Mouse (Mus musculus): Measurements from ENCODE around the gene Efhb. TPM values are rescaled to one million over a fixed set of nuclear protein-coding genes. Genes with fewer than 3 reads are reported as not detected.
A peak's percentile ranks its signal among the peaks of the same experiment; 100 is the strongest.

The Efhb gene
- polyA plus RNA-seq (2015; fragmentation: Nextera tagmentation; extraction: Ambion mirVana): 0.33 and 0.38 TPM in 2 replicates

GRCm38 (mm10) chr17:53462603-53463495 is at the start of gene Efhb:
Efhb (minus strand) TSS chr17:53463321.
- peaks cover 2% of the 10 kb centered on the region; the same call in 1 of the 2 replicates for H3K4me1 ChIP-seq (ENCODE audit: control insufficient read depth, insufficient read depth, low read length)
- WGBS: 22% methylated on average over 26 of the region's 26 CpGs
- H3K4me2 ChIP-seq (ENCODE audit: low read depth, low read length): peak within 1 kb of the TSS; percentile 68
- H3K27ac ChIP-seq (ENCODE audit: low read length): peak within 1 kb of the TSS; percentile 23; the same call in 1 of the 2 replicates
- peak within 1 kb of the TSS; percentile 53 for H3K4me3 ChIP-seq (ENCODE audit: low read length)
- no peaks in the 10 kb centered on the region for H3K9me3 ChIP-seq (ENCODE audit: control insufficient read depth, low read length)
- ATAC-seq: peak; percentile 98
- H3K36me3 ChIP-seq (ENCODE audit: control insufficient read depth, insufficient read depth, low read length): no peaks in the 10 kb centered on the region
- H3K27me3 ChIP-seq (replicated peaks; ENCODE audit: control insufficient read depth, insufficient read depth, low read length): no peaks in the 10 kb centered on the region
- H3K9ac ChIP-seq (ENCODE audit: low read depth, low read length): peak within 1 kb of the TSS; percentile 59; the same call in 1 of the 2 replicates

GRCm38 (mm10) chr17:53512311-53512951 is 49.3 kb upstream of the Efhb start:
- Histone ChIP-seq H3K36me3 (ENCODE audit: control insufficient read depth, insufficient read depth, low read length) (peaks cover 8% of the 10 kb centered on the region; the same call in 1 of the 2 replicates), H3K4me3 (ENCODE audit: low read length) (no peak overlapping the region), H3K9ac (ENCODE audit: low read depth, low read length) (no peak overlapping the region), H3K4me1 (ENCODE audit: control insufficient read depth, insufficient read depth, low read length) (no peaks in the 10 kb centered on the region), H3K27ac (ENCODE audit: low read length) (no peak overlapping the region), H3K9me3 (ENCODE audit: control insufficient read depth, low read length) (no peaks in the 10 kb centered on the region), H3K27me3 (replicated peaks; ENCODE audit: control insufficient read depth, insufficient read depth, low read length) (no peaks in the 10 kb centered on the region), H3K4me2 (ENCODE audit: low read depth, low read length) (no peak overlapping the region)
- WGBS: 86% methylated on average over 2 of the region's 2 CpGs
- ATAC-seq: no peak

DNA sequence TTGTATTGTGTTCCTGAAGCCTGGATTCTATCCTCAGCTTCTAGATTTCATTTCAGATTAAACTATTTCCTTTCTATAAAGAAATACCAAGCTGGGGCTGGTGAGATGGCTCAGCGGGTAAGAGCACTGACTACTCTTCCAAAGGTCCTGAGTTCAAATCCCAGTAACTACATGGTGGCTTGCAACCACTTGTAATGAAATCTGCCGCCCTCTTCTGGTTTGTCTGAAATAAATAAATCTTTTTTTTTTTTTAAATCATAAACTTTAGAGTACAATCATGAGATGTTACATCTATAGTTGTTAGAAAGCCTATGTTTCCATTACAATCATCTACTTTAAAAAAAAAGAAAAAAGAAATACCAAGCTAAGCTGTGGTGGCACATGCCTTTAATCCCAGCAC is 39.8 kb upstream of the Efhb start:
- H3K4me1 ChIP-seq (ENCODE audit: control insufficient read depth, insufficient read depth, low read length): no peaks in the 10 kb centered on the region
- H3K27ac ChIP-seq (ENCODE audit: low read length): no peak overlapping the region
- no peak overlapping the region for H3K4me2 ChIP-seq (ENCODE audit: low read depth, low read length)
- no peak overlapping the region for H3K9ac ChIP-seq (ENCODE audit: low read depth, low read length)
- H3K36me3 ChIP-seq (ENCODE audit: control insufficient read depth, insufficient read depth, low read length): peaks cover 11% of the 10 kb centered on the region; the same call in 1 of the 2 replicates
- H3K27me3 ChIP-seq (replicated peaks; ENCODE audit: control insufficient read depth, insufficient read depth, low read length): no peaks in the 10 kb centered on the region
- no peak overlapping the region for H3K4me3 ChIP-seq (ENCODE audit: low read length)
- 97% methylated on average over 2 of the region's 2 CpGs for WGBS
- H3K9me3 ChIP-seq (ENCODE audit: control insufficient read depth, low read length): no peaks in the 10 kb centered on the region
- no peak for ATAC-seq

DNA sequence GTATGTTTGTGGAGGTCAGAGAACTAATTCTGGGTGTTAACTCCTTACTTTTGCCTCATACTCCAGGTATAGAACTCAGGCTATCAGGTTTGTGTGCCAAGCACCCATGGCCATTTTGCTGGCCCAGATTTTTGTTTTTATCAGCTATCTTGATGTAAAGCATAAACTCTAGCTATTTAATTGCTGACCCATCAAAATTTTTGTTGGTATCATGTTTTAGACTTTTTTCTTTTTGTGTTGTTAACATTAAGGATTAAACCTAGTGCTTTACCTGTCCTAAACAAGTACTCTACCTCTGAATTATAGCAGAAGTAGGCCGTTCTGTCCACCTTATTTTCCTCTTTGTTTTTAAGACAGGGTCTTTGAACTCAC is 25.9 kb upstream of the Efhb start:
- no peak overlapping the region for H3K4me2 ChIP-seq (ENCODE audit: low read depth, low read length)
- no peaks in the 10 kb centered on the region for H3K9me3 ChIP-seq (ENCODE audit: control insufficient read depth, low read length)
- H3K27me3 ChIP-seq (replicated peaks; ENCODE audit: control insufficient read depth, insufficient read depth, low read length): no peaks in the 10 kb centered on the region
- no peak overlapping the region for H3K27ac ChIP-seq (ENCODE audit: low read length)
- 98% methylated on average over 1 of the region's 1 CpGs for WGBS
- no peak overlapping the region for H3K9ac ChIP-seq (ENCODE audit: low read depth, low read length)
- no peak overlapping the region for H3K4me3 ChIP-seq (ENCODE audit: low read length)
- no peaks in the 10 kb centered on the region for H3K4me1 ChIP-seq (ENCODE audit: control insufficient read depth, insufficient read depth, low read length)
- peaks cover 3% of the 10 kb centered on the region; the same call in 1 of the 2 replicates for H3K36me3 ChIP-seq (ENCODE audit: control insufficient read depth, insufficient read depth, low read length)
- no peak for ATAC-seq

DNA sequence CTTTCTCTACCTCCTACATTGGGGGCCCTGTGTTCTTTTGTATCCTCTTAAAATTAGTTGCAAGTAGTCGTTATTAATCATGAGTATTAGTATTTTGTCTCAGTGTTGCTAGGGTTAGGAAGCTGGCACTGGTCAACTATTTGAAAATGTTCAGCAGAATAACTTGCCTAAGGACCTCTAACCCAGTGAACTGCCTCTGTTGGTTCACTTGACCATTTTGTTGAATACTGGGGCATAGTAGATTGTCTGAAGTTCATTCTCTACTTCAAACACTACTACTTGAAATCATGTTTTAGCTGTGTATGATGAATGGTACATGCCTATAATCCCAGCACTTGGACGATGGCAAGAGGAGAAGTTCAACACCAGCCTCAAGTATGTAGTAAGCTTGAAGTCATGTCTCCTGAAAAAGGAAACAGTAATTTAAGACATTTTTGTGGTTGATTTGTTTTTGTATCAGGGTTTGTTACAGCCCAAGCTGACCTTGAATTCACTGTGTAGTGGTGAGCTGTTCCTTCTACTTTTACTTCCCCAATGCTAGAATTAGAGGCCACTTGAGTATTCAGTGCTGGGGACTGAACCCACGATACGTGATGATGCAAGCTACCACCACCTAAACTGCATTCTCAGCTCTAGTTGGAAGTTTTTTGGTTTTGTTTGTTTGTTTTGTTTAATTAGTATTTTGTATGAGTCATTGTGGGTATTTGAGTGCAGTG is 25.3 kb upstream of the Efhb start:
- Histone ChIP-seq H3K27me3 (replicated peaks; ENCODE audit: control insufficient read depth, insufficient read depth, low read length) (no peaks in the 10 kb centered on the region), H3K4me3 (ENCODE audit: low read length) (no peak overlapping the region), H3K4me1 (ENCODE audit: control insufficient read depth, insufficient read depth, low read length) (no peaks in the 10 kb centered on the region), H3K36me3 (ENCODE audit: control insufficient read depth, insufficient read depth, low read length) (peaks cover 3% of the 10 kb centered on the region; the same call in 1 of the 2 replicates), H3K9me3 (ENCODE audit: control insufficient read depth, low read length) (no peaks in the 10 kb centered on the region), H3K27ac (ENCODE audit: low read length) (no peak overlapping the region), H3K4me2 (ENCODE audit: low read depth, low read length) (no peak overlapping the region), H3K9ac (ENCODE audit: low read depth, low read length) (no peak overlapping the region)
- no peak for ATAC-seq
- 87% methylated on average over 4 of the region's 4 CpGs for WGBS

DNA sequence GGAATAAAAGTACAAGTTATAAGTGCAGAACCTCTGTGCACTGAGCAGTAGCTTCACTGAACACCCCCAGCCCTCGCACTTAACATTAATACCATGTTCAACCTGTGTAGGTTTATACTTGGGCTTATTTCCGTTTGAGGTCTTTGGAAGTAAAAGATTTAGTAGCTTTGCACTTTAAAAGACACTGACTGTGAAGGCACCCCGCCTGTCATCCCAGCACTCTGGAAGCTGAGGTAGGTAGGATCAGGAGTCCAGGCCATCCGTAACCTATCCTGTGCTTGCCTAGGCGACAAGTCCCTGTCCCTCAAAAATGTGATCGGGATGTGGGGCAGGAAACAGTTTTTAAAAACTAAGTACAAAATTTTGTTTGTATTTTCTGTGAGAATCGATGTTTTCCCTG is 17.3 kb upstream of the Efhb start:
- Histone ChIP-seq H3K4me2 (ENCODE audit: low read depth, low read length) (peak overlapping the region; percentile 78), H3K4me3 (ENCODE audit: low read length) (peak overlapping the region; percentile 97), H3K27ac (ENCODE audit: low read length) (no peak overlapping the region), H3K36me3 (ENCODE audit: control insufficient read depth, insufficient read depth, low read length) (no peaks in the 10 kb centered on the region), H3K27me3 (replicated peaks; ENCODE audit: control insufficient read depth, insufficient read depth, low read length) (no peaks in the 10 kb centered on the region), H3K4me1 (ENCODE audit: control insufficient read depth, insufficient read depth, low read length) (peaks cover 6% of the 10 kb centered on the region), H3K9me3 (ENCODE audit: control insufficient read depth, low read length) (no peaks in the 10 kb centered on the region), H3K9ac (ENCODE audit: low read depth, low read length) (peak overlapping the region; percentile 99)
- ATAC-seq: no peak
- 44% methylated on average over 7 of the region's 7 CpGs for WGBS

DNA sequence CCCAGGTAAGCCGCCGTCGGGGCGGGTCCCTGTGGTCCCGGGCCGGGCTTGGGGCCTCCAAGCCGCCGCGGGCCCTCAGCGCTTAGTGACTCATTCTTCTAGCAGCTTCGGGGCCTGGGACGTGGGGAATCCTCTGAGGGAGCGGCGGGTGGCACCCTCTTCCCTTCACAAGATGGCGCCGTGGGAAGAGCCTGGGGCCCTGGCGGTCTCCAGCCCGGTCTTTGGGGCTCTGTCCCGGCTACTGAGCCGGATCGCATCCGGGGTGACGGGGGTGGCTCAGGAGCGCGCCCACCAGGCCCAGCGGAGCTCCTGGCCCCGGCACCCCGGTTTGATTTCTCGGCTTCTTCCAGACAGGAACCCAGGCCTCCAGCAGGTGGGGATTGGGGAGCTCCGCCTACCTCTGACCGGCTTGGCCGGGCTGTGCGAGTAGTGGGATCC is 16.5 kb upstream of the Efhb start:
- ATAC-seq: peak; percentile 20
- 0% methylated on average over 33 of the region's 33 CpGs for WGBS

GRCm38 (mm10) chr17:53478858-53479603 is 15.9 kb upstream of the Efhb start, which contains the start of gene Rab5a:
Rab5a (plus strand) TSS chr17:53479234.
- peak within 1 kb of the TSS; percentile 100 for H3K27ac ChIP-seq (ENCODE audit: low read length)
- no peaks in the 10 kb centered on the region for H3K27me3 ChIP-seq (replicated peaks; ENCODE audit: control insufficient read depth, insufficient read depth, low read length)
- ATAC-seq: peak; percentile 97
- no peaks in the 10 kb centered on the region for H3K9me3 ChIP-seq (ENCODE audit: control insufficient read depth, low read length)
- H3K4me1 ChIP-seq (ENCODE audit: control insufficient read depth, insufficient read depth, low read length): peaks cover 6% of the 10 kb centered on the region
- under 1% methylated on average over 73 of the region's 82 CpGs for WGBS
- peak within 1 kb of the TSS; percentile 97 for H3K4me3 ChIP-seq (ENCODE audit: low read length)
- H3K36me3 ChIP-seq (ENCODE audit: control insufficient read depth, insufficient read depth, low read length): no peaks in the 10 kb centered on the region
- peak within 1 kb of the TSS; percentile 99 for H3K9ac ChIP-seq (ENCODE audit: low read depth, low read length)
- peak within 1 kb of the TSS; percentile 78 for H3K4me2 ChIP-seq (ENCODE audit: low read depth, low read length)

More for the DNA sequence above, 16.5 kb upstream of the Efhb start:
- H3K27ac ChIP-seq (ENCODE audit: low read length): peak overlapping the region; percentile 100
- H3K4me1 ChIP-seq (ENCODE audit: control insufficient read depth, insufficient read depth, low read length): peaks cover 6% of the 10 kb centered on the region
- H3K4me2 ChIP-seq (ENCODE audit: low read depth, low read length): peak overlapping the region; percentile 78
- peak overlapping the region; percentile 99 for H3K9ac ChIP-seq (ENCODE audit: low read depth, low read length)
- H3K36me3 ChIP-seq (ENCODE audit: control insufficient read depth, insufficient read depth, low read length): no peaks in the 10 kb centered on the region
- H3K9me3 ChIP-seq (ENCODE audit: control insufficient read depth, low read length): no peaks in the 10 kb centered on the region
- H3K4me3 ChIP-seq (ENCODE audit: low read length): peak overlapping the region; percentile 97
- no peaks in the 10 kb centered on the region for H3K27me3 ChIP-seq (replicated peaks; ENCODE audit: control insufficient read depth, insufficient read depth, low read length)
